Mouse (Mus musculus) small intestine, adult 2 months (tissue): ENCODE results near the gene Adipor2.

Source experiments
- CTCF ChIP-seq: fragments of 200-500 bp; IDR thresholded peaks from 2 replicates; pipeline ENCODE4 v1.5.1; 2012; ENCODE audit warnings: low read depth, mild to moderate bottlenecking, control low read depth, inconsistent platforms, low read length, moderate library complexity, mixed read lengths; ENCODE audit not compliant: insufficient replicate concordance, insufficient read length; ENCODE audit errors: extremely low read depth
- POLR2A ChIP-seq: fragments of 200-500 bp; IDR thresholded peaks from 2 replicates; pipeline ENCODE4 v1.6.1; 2012; ENCODE audit warnings: low read depth, mild to moderate bottlenecking, control low read depth, inconsistent platforms, low read length, moderate library complexity

DNA sequence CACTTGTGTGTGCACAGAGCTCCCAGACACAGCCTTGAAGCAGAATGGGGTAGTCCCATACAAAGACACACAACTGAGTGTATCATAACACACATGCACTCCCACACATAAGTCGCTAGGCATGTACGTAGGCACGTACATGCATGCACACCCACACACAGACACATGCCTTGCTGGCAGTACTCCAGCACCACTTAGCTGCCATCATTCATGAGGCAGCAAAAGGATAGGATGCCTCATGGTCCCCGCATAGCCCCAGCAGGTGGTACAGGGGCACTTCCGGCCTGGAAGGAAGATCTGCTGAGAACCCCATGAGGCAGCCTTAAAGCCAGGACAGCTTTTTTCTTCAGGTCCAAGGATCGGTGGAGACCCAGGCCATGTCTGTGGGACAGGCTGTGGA, 91.5 kb downstream of the Adipor2 start:
- TF ChIP-seq POLR2A (no peak), CTCF (no peak)
